Mouse (Mus musculus): ENCODE measurements around the gene Kif11.
A peak's percentile ranks its signal among the peaks of the same experiment; 100 is the strongest.

Kif11 gene

DNA sequence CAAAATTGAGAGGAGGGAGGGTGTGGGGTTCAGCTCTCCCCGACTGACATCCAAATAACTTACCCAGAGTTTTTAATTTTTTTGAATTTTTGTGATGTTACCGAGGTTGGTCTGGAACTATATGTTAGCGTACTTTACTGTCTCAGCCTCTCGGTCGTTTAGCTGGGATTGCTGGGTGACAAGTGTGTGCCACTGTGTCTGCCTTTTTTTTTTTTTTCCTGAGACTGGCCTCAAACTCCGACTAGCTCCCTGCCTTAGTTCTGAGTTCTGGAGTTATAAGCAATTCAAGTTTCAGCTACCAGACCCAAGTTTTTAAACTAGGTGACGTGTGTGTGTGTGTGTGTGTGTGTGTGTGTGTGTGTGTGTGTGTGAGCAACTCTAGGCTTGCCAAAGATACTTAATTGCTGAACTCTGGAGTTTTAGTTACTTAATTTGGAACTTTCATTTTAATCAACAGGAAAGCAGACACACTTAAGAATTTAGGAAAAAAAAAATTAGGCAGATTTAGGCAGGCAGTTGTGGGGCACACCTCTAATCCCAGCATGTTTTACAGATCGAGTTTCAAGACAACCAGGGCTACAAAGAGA lies 1.3 kb downstream of the Kif11 start:
- DNase-seq (ENCODE audit: low spot score in 2 of 2) = no peak

GRCm38 (mm10) chr19:37378816-37379215 lies 2.6 kb downstream of the Kif11 start:
- DNase-seq (ENCODE audit: low spot score in 2 of 2) = no peak

DNA sequence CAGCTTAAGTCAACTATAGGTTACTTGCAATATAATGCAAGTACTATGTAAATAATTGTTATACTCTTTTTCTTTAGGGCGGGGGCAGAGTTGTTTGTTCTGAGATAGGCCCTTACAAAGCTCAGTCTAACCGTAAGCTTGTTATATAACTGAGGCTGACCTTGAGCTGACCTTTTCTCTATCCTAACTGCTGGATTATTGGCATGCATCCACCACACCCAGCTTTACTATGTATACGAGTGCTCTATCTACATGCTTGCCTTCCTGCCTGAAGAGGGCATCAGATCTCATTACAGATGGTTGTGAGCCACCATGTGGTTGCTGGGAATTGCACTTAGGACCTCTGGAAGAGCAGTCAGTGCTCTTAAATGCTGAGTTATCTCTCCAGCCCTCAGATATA lies 9.9 kb downstream of the Kif11 start:
- DNase-seq (ENCODE audit: low spot score in 2 of 2) = no peak

GRCm38 (mm10) chr19:37391869-37392268 lies 15.7 kb downstream of the Kif11 start:
- DNase-seq (ENCODE audit: low spot score in 2 of 2) = no peak

DNA sequence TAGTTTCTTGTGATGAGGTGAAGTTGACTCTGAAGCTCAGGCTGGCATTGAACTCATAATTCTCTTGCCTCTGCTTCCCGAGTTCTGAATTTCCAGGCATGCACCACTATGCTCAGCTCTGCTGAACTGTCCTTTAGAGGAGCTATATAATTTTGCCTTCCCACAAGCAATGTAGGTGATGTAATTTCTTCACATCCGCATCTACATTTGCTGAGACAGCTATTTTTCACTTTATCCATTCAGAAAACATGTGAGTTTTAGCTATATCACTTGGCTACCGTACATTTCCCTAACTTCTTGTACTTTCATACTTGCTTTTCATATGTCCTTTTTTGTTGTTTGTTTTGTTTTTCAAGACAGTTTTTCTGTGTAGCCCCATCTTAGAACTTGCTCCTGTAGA lies 20.1 kb downstream of the Kif11 start:
- no peak for DNase-seq (ENCODE audit: low spot score in 2 of 2)

DNA sequence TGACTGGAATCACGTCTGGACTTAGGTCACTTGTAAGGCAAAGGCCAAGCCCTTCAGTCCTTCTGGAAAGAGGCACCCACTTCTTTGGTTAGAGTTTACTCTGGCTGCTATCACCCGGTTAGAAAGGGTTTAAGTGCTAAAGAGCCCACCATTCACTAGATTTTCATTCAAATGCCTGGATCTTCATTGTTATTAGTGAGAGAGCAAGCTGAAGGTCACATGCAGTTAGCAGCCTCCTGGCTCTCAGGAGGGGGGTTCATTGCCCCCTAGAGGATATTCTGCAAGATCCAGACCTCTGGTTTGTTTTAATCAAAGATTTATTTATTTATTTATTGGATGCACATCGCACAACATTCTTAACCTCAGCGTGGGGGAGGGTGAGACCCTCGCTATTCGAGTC lies 24.7 kb downstream of the Kif11 start:
- DNase-seq (ENCODE audit: low spot score in 2 of 2) = no peak

DNA sequence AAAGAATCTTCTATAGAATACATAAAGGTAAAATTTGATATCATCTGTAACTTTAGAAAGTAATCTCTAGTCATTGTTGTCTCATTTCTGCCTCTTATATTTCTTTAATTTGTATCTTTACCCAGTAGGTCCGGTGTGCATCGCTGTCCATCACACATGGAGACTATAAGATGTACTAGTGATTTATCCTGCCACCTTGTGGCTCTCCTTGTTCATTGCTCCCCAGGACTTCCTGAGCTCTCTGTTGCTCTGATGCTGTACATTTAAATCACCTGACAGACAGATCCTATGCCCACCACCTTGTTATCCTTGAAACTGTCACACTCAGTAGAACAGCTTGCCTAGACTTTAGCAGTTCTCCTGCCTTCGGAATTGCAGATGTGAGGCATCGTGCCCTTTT lies 42.1 kb downstream of the Kif11 start:
- peak in 1 of 2 experiments; percentile 14 for DNase-seq (ENCODE audit: low spot score in 2 of 2)

GRCm38 (mm10) chr19:37419613-37420012 lies 43.4 kb downstream of the Kif11 start:
- peak in 1 of 2 experiments; percentile 27 for DNase-seq (ENCODE audit: low spot score in 2 of 2)

- no peak for DNase-seq (ENCODE audit: low spot score in 2 of 2)
Observed at GRCm38 (mm10) chr19:37428589-37428988, 52.4 kb downstream of the Kif11 start.

DNA sequence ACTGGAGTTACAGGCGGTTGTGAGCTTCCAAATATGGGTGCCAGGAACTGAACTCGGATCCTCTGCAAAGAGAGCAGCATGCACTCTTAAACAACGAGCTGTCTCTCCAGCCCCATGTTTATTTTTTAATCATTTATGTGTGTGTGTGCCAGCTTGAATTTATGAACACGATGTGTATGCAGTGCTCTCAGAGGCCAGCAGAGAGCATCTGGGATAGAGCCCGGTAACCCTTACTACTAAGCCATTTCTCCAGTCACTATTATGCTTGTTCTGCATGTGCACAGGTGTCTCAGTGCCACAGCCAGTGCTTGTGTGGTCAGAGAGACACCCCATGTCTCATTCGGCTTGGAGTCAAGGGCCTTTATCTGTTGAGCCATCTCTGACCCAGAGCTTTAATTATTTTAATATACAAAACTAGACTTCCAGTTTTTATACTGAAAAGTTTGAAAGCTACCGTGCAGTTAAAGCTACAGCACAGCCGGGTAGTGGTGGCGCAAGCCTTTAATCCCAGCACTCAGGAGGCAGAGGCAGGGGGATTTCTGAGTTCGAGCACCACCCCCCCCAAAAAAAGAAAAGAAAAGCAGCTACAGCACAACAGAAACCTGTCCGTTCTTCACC lies 55.0 kb downstream of the Kif11 start:
- no peak for DNase-seq (ENCODE audit: low spot score in 2 of 2)

DNA sequence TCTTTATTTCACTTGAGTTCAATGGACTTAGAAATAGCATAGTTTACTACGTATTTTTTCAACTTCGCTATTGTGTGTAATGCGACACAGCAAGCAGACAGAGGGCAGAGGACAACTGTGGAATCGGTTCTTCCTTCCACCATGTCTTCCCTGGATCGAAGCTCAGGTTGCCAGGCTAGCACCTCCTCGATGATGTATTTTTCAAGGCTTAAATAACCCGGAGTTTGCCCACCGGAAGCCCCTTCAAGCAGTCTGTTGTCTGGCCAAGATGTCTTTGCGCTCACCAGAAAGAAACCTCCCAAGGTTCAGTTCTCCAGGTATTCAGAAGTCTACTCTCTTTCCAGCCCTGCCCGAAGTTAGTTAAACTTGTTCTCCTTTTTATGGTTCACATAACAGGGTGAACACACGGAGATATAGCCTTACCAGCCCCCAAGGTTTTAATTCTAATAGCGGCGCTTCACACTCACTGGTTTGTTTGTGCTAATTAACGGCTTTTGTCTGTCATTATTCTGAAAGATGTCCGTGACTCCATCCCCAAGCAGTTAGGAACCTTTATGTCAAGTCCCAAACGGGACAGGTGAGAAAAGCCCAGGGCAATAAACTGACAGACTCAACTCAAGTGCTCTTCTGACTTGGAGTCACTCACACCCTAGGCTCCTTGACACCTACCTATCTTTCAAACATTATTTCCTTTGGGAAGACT lies 56.8 kb downstream of the Kif11 start:
- DNase-seq (ENCODE audit: low spot score in 2 of 2) = no peak

DNA sequence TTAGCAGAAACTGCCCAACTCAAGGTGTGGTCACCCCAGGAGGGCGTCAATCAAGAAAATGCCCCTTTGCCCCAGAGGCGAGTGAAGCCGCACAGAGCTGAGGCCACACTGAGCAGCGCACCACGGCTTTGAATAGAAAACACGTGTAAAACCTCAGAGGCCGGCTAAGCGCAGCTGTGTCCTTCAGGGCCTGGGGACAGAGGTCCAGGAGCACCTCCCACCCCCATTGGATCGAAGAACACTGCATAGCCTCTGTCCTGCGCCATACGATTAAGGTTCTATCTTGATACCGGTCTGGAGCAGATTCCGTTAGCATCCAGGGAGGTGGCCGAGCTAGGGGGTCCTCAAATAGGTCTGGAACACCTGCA lies 57.7 kb downstream of the Kif11 start:
- DNase-seq (ENCODE audit: low spot score in 2 of 2) = peak in 1 of 2 experiments; percentile 7

DNA sequence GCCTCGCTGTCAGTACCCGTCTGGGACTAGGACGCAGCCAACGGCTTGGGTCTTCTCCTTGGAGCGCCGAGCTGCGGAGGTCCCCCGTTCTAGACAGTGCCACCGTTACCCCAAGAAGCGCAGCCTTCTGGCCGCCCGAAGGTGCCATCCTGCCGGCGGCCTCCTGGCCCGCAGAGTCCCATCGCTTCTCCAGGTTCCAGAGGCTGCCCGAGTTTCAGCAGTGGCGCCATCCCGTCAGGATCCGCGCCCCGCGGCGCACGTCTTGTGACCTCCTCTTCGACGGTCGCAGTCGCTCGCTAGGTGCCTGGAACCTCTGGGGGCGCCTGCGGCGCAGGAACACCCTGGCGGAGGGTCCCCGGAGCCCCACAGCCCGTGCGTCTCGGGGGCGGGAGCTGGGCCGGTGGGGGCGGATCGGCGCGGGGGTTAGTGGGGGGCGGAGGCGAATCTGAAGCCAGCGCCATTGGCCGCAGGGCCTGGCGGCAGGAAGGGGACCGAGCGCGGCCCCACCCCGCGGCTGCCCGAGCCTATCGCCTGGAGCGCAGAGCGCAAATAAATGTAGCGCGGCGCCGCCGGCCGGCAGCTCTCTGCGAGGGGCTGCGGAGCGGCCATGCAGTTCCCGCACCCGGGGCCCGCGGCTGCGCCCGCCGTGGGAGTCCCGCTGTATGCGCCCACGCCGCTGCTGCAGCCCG lies 58.2 kb downstream of the Kif11 start, which contains the start of gene Hhex:
Gene Hhex, plus strand, starts transcription at position 548 of the 689 bp plus-strand sequence.
- DNase-seq (ENCODE audit: low spot score in 2 of 2) = peak in 1 of 2 experiments; percentile 57

GRCm38 (mm10) chr19:37435041-37435852 lies 59.0 kb downstream of the Kif11 start:
- peak in 1 of 2 experiments; percentile 20 for DNase-seq (ENCODE audit: low spot score in 2 of 2)

GRCm38 (mm10) chr19:37435853-37436174 lies 59.6 kb downstream of the Kif11 start:
- DNase-seq (ENCODE audit: low spot score in 2 of 2) = no peak

DNA sequence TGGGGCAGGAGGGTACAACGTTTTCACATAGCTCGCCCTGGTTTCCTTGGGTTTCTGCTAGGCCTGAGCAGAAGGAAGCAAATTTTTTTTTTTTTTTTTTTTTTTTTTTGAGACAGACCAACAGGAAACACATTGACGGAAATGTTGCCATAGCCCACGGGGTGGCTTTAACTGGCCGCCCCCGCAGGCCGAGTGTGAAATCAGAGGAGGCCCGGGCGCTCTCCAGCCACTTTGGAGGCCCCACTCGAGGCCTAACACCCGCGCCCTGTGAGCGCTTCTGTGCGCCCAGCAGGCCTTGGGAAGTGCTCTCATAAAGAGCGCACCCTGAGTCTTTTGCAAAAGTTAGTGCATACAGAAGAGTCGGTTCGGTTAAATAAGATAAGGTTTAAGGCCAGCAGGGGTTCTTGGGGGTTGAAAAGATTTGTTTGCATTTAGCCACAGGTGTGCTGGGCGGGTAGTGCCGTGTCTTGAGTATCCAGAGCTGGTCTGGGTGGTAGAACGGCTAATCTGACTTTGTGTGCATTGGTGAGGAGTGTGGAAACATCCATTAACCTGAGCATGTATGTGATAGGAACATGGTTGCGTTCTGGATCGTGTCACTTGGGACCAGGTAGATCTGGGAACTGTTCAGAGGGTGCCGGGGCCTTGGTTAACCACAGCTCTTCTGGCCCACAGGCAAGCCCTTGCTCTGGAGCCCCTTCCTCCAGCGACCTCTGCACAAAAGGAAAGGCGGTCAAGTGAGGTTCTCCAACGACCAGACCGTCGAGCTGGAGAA lies 60.5 kb downstream of the Kif11 start:
- DNase-seq (ENCODE audit: low spot score in 2 of 2) = peak; percentile 23 to 28

- DNase-seq (ENCODE audit: low spot score in 2 of 2) = no peak
Observed at GRCm38 (mm10) chr19:37437289-37437606, 61.0 kb downstream of the Kif11 start.

DNA sequence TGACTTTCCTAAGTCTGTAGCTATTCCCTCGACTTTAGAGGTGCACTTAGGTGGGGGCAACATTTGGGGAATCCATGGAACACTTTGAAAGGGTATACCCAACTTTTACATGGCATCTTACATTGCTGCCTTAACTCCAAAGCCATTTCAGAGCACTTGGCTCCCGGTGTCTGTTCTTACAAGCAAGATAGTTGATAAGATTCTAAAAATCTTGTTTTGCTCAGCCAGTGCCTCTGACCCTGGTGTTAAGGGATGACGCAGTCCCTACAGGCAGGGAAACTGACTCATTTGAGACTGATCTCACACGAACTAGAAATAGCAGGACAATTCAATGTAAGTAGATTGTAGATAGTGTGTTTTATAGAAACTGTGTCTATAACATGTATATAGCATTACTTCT lies 64.0 kb downstream of the Kif11 start:
- DNase-seq (ENCODE audit: low spot score in 2 of 2) = no peak

DNA sequence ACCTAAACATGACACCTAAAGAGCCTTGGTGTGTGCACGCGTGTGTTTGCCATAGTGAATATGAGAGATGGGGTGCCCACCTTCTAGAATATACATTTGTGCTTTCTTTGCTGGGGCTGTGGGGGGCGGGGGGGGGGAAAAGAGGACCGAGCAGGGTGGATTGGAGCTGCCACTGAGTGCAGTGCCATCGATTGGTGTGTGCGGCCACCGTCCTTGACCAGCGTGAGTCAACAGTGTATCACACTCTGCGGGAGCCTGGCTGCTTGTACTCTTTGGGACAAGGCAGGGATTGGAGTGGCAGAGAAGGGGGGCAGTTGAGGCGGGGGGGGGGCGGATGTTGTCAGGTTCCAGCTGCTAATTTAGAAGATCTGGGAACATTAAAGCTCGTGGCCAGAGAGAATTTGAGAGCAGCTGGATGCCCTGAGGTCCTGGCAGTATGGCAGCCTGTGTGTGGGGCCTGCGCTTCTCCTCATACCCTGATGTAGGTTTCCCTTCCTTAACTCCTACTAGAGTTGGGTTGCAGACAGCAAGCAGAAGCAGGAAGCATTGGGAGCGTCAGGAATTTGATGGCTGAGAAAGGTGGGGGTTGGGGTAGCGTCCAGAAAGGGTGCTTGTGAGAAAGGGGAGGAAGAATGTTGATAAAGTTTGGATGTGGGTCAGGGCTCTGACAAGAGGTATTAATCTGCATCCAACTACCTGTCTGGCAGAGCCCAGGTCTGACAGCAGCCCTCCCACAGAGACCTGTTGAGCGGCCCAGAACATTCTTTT lies 64.7 kb downstream of the Kif11 start:
- DNase-seq (ENCODE audit: low spot score in 2 of 2) = no peak

DNA sequence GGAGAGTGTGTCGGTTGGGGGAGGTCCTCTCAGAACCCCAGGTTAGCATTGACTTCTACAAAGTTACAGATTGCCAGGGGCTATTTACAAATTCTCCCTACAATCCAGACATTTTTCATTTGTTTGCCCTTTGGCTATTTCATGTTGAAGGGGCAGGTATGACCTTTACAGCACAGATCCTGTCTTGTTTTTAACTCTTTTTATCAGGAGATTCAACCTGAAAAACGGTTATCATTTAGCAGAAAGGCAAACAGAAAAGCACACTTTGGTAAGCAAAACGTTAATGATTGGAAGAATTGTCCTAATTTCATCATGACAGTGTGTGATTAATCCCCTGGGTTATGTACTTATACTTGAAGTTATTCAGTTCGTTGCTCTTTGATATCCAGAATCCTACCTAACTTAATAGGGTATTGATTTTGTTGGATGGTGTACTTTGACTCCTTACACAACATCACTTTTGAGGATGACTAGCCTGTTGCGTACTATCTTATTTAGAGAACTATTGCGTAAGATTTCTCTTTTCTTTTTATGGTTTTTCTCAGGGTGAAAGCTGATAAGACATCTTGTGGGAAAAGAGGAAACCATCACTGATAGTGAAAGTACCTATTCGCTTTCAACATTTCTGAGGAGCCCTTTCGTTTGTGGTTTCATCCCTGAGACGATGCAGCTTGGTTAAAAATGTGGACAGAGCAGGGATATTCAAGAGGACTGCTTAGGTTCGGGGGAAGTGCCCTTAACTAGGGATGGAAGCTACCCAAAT lies 66.5 kb downstream of the Kif11 start:
- DNase-seq (ENCODE audit: low spot score in 2 of 2) = no peak

Measured in frontal cortex, postnatal 10 days (tissue).